ENCODE assay signal across 10 mouse cellular contexts in genomic region chr9:61284201-61285021, GRCm38 (mm10).
DNase-seq lines count a peak whose midpoint lies in the region; ATAC-seq lines count a peak whose summit lies in the region.
"Had no signal": no experiment of that assay in that cellular context is flagged by ENCODE, and none has a peak within 500 bp of the region (broad histone marks: within the 10 kb centered on the region; RNA-seq: fewer than 3 reads in every experiment).

No protein-coding gene starts in this region.

- no peak overlapping the region for H3K4me3 ChIP-seq in heart, embryonic 11.5 days (ENCODE audit: low read depth, low read length)
- H3K4me3 ChIP-seq: heart, embryonic 13.5 days had no signal

- H3K4me2 ChIP-seq in heart, embryonic 11.5 days: no peak overlapping the region
- H3K4me2 ChIP-seq: heart, embryonic 13.5 days had no signal

- H3K9me3 ChIP-seq in heart, embryonic 11.5 days (replicated peaks; ENCODE audit: control insufficient read depth, low read length): no peaks in the 10 kb centered on the region

- H3K36me3 ChIP-seq in heart, embryonic 11.5 days (ENCODE audit: control insufficient read depth, insufficient read depth, low read length): no peaks in the 10 kb centered on the region
- H3K36me3 ChIP-seq: heart, embryonic 13.5 days had no signal

- H3K27me3 ChIP-seq in heart, embryonic 11.5 days (ENCODE audit: control insufficient read depth, insufficient read depth, low read length): peaks cover 67% of the 10 kb centered on the region

- no peak overlapping the region for H3K9ac ChIP-seq in heart, embryonic 11.5 days (ENCODE audit: low read depth, low read length)
- H3K9ac ChIP-seq: heart, embryonic 13.5 days had no signal

- peak; percentile 94 for DNase-seq in heart, adult 11 months
- peak; percentile 28 to 54 for DNase-seq in lung, adult 18-20 months
- no peak for DNase-seq in lung, postnatal 10 days
- DNase-seq in cerebellum, adult 8-10 months: peak; percentile 85
- peak; percentile 87 to 90 for DNase-seq in kidney, postnatal 36 days
- DNase-seq in frontal cortex, postnatal 36 days (ENCODE audit: low spot score in 2 of 2): no peak
- no peak for DNase-seq in right cerebral cortex, postnatal 14 days

- 75% methylated on average over 8 of the region's 8 CpGs for WGBS in heart, embryonic 11.5 days (ENCODE audit: insufficient replicate concordance)

- H3K4me1 ChIP-seq in heart, embryonic 11.5 days (ENCODE audit: control insufficient read depth, insufficient read depth, low read length): no peaks in the 10 kb centered on the region; the same call in 1 of the 2 replicates

- H3K27ac ChIP-seq in heart, embryonic 11.5 days (ENCODE audit: low read depth, low read length): no peak overlapping the region
- H3K27ac ChIP-seq: heart, embryonic 13.5 days had no signal

- ATAC-seq in heart, embryonic 11.5 days (replicated peaks; ENCODE audit: insufficient number of reproducible peaks, low FRiP score, low TSS enrichment): no peak
- ATAC-seq: lung, postnatal 0 days had no signal

Comparison
In these comparisons a context has a peak if more than half of its experiments do, and no peak if none do; other contexts are left out.
1. DNase-seq: peak in heart, adult 11 months (single experiment), lung, adult 18-20 months (2 of 2), cerebellum, adult 8-10 months (single experiment) and kidney, postnatal 36 days (2 of 2); none in lung, postnatal 10 days (single experiment), frontal cortex, postnatal 36 days (0 of 2) and right cerebral cortex, postnatal 14 days (single experiment).